Mouse (Mus musculus) E14TG2a.4 (cell line): ENCODE data around the gene Tmem30b.

Experiments
- CTCF ChIP-seq: conservative IDR thresholded peaks from 2 replicates; pipeline ENCODE4 v1.5.1; 2014; ENCODE audit warnings: low read length
- NANOG ChIP-seq: IDR thresholded peaks from 2 replicates; pipeline ENCODE4 v1.6.1; 2014; ENCODE audit warnings: borderline replicate concordance, low read length, mixed read lengths

DNA sequence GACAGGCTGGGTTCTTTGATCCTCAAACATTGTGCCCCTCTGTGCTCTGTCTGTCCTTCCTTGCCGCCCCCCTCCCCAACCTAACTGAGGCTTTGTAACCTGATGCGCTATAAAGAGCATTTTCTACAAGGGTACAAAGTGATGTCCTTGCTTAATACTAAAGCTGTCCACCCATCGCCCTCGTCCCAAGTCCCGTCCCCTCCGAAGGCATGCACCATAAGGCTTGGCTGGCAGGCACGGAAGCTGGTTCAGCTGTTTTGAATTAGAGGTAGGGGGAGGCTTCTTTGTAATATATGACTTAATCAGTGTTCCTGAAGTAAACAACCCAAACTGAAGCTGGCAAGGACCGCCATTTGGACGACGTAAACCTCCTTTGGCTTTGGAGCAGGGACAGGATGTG, 51.0 kb downstream of the Tmem30b start:
- no peak for TF ChIP-seq CTCF
- TF ChIP-seq NANOG = no peak
